Mouse (Mus musculus) adrenal gland, adult 8-10 months (tissue): Measurements from ENCODE around the gene Erich4. TPM values are rescaled to one million over a fixed set of nuclear protein-coding genes. Genes with fewer than 3 reads are reported as not detected.
A peak's percentile ranks its signal among the peaks of the same experiment; 100 is the strongest.

Experiments used
- DNase-seq: peaks from one replicate; pipeline ENCODE4 v3.0.0; 2022
- total RNA-seq, 4 experiments: library from RNA; stranded (reverse); gene quantifications; 2 replicates each; pipeline ENCODE4 v1.2.4; 2022

Erich4 gene
- total RNA-seq = not detected

DNA sequence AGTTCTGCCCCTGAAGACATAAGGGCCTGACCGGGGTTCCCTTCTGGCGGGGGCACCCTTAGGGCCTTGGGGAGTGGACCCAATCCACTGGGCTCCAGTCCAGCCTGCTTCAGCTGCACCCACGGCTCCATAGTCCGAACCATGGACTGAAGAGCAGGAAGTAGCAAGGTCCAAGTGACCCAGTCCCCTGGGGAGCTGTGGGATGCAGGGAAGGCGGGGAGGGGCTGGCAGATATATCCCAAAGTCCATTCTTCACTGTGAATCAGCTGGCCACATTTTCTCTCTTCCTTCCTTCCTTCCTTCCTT is at the start of gene Erich4:
TSS of gene Erich4 (minus strand) at position 187 of the 306 bp plus-strand sequence.
- DNase-seq = no peak

DNA sequence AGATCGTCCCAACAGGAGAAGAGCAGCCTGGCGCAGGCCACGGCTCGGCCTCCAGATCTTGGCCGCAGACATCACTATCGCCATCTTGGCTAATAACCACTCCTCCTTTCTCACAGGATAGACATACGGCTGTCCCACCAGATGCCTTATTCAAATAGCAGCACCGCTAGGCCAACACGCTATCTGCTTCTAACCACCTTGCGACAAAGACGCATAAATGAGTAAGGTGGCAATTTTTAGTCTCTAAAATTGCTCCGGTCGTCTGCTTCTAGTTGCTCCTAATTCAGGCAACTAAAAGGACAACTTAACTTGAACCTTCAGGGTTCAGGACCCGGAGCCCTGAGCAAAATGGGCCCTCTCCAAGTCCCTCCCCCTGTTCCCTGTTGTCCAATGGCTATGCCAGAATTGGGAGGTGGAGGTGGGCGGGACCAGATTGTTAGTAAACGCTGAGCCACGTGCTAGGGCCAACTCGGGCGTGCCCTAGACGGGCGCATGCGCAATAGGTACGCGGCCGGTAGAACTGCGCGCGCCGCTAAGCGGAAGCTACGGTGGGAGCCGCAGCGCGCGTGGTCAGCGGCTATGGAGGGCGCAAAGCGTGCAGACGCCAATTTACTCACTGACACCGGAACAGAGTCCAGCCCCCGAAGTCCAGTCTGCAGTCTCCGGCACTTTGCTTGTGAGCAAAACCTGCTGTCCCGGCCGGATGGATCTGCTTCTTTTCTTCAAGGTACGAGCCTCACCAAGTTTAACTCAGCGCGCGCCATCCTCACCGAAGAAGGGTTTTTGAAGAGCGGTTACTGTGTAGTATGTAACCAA is 43.2 kb upstream of the Erich4 start, which contains the start of the genes Bckdha and Exosc5:
TSS of gene Bckdha (minus strand) at position 325 of the 816 bp plus-strand sequence.
TSS of gene Exosc5 (plus strand) at position 508 of the 816 bp plus-strand sequence.
- peak; percentile 99 for DNase-seq

DNA sequence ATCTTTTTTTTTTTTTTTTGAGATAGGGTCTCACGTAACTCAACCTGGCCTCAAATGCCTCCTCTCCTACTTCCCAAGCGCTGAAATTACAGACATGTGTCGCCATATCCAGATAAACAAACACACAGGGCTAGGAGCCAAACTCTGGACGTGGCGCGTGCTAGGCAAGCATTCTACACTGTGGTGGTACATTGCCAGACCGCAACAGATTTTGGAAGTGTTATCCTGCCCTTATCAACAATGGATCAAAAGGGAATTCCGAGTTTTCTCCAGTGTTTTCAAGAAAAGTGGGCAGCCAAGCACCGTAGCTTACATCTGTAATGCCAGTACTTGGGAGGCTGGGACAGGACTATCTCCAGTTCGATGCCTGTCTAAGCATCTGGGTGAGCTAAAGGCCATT is 42.1 kb upstream of the Erich4 start:
- DNase-seq = no peak

DNA sequence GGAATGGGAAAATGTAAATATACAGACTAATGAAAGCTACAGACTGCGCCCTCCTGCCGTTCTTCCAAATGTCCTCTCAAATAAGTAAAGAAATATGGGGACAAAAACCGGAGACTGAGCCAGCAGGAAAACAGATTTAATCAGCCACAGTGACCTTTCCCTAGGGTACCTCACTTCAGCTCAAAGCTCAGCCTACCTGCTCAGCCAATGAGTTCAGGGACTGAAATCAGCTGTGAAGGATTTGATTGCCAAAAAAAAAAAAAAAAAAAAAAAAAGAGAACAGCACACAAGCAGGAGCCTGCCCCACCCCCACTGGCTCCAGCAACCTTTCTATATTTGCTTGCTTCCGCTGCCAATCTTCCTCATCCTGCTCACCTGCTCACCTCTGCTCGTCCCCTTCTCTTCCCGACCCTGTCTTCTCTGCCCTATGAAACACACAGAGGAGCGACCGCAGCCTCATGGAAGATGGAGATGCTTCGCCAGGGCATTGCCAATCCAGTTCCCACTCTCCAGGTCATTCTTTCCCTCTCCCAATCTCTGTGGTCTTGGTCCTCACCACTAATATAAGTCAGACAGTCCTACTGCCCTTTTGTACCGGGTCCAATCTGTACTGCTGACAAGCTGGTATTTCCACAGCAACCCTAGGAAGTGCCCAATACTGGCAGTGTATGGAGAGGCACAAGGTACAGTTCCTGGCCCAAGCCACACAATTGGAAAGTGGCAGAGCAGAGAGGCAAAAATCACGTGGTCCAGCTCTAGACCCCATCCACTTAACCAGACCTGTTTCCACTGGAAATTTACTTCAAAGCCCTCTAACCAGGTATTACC is 40.1 kb upstream of the Erich4 start:
- no peak for DNase-seq

DNA sequence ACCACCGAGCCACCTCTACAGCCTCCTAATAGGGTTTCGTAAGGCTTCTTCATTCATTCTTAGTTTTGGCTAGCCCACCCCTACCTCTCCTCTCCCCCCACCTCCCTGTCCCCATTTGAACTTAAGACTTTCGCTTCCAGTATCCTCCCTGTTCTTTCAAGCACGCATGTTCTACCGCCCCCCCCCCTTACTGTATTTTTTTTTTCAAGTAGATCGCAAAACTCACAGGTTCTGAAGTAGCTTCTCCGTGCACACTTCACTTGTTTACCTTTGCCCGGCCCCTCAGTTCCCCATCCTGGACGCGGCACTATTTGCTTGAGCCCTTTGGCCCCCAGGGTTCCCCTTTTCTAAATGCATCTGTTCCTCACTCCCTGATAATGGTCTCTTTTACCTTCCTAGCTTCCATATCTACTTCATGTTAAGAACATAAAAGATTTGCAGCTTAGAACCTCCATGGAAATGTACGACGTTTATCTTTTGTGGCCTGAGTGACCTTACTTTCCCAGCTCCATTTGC is 36.6 kb upstream of the Erich4 start:
- no peak for DNase-seq

DNA sequence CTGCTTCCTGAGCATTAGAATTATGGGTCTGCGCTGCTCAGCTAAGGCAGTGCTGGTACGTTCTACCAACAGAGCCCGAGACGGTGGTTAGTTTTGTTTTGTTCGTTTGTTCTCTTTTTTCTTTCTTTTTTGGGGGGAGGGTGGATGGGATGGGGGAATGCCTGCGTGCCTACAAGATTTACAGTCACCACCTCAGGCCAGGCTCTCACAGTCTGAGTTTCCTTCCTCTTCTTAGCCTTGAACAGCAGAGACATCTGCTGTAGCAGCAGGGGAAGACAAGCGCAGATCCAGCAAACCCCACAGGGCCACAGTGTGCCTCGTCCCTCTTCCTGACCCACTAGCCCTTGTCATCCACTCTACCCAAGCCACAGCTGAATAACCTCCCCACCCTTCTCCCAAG is 35.6 kb upstream of the Erich4 start:
- DNase-seq = no peak

DNA sequence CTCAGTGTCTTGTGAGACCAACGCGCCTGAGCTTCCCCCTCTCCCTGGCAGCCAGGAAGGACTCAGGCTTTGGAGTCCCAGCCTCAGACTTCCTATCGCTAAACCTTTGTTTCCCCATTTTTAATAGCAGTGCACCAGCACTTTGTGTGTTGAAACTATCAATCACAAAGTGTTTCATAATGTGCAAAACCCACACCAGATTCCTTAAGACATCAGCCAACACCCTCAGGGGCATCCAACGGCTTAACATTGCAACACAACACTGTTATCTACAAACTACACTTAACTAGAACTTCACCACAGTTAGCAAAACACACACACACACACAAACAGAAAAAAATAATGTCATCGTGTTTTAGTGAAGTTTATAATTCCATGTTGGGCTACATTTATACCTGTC is 34.1 kb upstream of the Erich4 start:
- no peak for DNase-seq

DNA sequence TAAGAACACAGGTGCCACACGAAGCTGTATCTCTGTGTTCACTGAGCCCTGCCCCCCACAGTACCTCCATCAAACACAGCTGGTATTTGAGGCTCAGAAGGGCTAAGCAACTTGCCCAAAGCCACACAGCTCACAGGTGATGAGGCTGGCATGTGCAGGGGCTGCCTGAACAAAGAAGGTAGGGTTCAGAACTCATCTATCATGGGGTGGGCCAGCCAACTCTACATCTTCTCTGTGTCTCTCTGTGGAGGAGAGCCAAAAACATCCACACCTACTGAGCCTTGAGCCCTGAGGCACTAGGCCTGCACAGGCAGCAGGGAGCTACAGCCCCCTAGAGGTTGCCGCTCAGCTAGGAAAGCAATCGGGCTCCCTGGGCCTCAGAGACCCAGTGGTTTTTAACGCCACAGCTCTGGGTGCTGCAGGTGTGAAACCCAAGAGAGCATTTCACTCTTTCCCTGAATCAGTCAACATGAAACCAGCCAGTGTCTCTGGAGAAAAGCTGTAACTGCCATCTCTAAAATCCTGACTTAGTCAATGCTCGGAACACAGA is 32.0 kb upstream of the Erich4 start:
- no peak for DNase-seq

DNA sequence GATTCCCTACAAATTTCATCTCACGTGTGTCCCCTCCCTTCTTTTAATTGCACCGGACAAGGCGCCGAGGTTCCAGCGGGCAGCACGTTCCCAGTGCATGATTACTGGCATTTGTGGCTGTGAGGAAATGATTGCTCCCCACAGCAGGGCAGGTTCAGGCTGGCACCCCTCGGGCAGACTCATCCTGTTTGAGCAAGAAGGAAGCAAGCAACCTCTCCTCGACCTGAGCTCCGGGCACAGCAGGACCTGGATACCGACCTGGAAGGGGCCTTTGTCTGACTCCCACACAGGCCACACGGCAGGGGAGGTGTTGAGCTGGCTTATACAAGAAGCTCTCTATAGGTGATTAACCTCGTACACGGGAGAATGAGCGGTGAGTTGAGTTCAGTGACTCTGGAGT is 29.4 kb upstream of the Erich4 start:
- no peak for DNase-seq

DNA sequence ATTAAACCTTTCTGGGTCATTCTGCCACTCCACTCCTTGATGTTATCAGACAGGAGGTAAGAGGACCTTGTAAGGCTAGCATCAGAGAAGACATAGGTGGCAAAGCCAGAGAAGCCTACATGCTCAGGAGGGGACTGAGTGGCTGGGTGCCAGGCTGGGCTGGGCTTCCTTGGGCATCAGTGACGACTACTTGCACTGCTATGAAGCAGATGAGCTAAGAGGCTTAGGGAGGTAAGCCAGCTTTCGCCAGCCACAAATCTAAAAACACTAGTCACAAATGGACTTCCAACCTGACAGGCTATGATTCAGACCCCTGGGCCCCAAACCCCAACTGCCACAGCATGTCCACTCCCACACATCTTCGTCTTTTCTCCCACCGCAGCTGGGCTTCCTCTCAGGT is 28.9 kb upstream of the Erich4 start:
- no peak for DNase-seq

DNA sequence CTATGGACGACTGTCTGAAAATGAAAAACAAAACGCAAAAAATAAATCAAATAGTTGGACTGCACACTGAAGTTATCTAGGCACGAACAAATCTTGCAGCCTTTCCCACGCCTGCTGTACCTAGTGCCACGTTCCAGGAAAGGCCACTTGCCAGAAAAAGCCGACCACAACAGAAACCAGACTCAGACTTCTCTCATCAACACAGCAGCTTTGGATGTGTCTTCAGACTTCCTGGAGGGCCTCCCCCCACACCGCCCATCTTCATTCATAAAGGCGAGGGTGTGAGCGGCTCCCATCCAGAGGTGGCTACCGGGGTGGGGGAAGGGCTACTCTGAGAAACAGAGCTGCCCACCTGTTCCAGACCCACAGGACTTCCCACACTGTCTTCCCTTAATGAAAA is 28.4 kb upstream of the Erich4 start:
- no peak for DNase-seq

DNA sequence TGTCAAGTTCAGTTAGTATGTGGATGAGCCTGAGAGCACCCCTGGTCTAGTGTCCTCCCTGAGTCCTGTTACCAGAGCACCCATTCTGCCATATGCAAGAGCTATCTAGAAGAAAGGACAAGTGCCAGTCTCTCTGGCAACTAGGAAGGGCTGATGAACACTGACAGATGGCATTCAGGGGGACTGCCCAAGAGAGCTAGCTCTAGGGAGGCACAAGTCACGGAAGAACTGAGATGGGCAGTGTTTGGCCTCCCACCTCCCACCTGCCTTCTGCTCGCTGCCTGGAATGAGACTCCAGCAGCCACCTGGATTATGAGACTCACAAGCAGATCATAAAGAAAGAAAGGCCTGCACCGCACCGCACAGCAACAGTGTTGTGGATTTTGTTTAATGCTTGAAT is 24.1 kb upstream of the Erich4 start:
- DNase-seq = no peak

DNA sequence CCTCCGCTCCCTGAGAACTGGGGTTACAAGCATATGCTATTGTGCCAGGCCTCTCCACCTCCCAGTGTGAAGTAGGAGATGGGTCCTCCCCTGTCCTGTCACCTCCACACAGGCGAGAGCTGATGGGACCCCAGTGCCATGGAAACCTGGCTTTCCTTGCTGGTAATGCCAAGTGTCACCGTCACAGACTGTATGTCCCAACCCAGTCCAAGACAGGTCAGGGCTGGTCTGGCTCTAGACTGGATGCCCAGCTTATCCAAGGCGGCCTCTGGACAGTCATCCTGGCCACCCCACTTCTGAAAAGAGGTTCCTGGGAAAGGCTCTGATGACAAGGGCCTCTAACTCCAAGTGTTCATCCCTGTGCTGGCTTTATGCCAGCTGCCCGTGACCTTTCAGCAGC is 21.4 kb upstream of the Erich4 start:
- DNase-seq = no peak

DNA sequence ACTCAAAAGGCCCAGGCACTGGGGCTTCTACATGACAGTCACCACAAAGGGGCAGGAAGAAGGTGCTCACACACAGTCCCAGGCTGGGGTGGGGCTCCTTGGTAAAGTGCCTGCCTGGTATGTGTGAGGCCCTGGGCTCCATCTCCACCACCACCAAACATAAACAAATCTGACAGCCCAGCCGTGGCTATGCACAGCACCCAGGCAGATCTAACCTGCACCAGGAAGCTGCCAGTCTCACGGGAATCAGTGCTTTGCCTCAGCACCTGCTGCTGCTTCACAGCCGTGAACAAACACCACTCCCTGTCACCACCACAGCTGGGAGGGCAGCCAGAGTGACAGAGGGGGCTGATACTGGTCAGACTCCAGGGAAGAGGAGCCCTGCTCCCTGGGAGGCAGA is 20.7 kb upstream of the Erich4 start:
- no peak for DNase-seq

DNA sequence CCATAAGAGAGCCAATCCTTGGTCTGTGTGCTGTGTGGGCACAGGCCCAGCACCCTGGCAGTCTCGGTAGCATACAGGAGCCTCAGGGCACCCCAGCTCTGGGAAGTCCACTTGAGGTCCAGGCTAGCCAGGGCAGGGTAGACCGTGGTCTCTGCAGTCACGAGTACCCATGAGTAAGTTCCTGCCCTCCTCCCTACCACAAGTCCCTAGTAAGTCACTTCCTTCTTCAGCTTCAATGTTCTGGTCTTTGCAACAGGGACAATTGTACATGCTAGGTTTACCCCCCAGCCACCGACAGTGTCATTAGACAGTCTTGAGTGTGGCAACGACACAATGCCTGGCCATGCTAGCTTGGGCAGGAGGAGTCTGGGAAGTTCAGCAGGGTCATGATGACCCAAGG is 17.0 kb upstream of the Erich4 start:
- DNase-seq = no peak

DNA sequence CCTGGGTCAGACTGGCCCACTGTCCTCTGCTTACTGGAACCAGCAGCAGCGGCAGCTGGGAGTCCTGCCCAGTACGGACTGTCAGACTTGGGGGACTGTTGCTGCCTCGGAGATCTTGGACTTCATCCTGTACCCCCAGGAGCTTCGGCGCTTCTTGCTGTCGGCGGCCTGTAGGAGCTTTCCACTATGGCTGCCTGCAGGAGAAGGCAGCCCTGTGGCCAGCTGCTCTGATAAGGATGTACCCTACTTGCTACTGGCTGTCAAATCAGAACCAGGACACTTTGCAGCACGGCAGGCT is 12.6 kb upstream of the Erich4 start:
- no peak for DNase-seq

DNA sequence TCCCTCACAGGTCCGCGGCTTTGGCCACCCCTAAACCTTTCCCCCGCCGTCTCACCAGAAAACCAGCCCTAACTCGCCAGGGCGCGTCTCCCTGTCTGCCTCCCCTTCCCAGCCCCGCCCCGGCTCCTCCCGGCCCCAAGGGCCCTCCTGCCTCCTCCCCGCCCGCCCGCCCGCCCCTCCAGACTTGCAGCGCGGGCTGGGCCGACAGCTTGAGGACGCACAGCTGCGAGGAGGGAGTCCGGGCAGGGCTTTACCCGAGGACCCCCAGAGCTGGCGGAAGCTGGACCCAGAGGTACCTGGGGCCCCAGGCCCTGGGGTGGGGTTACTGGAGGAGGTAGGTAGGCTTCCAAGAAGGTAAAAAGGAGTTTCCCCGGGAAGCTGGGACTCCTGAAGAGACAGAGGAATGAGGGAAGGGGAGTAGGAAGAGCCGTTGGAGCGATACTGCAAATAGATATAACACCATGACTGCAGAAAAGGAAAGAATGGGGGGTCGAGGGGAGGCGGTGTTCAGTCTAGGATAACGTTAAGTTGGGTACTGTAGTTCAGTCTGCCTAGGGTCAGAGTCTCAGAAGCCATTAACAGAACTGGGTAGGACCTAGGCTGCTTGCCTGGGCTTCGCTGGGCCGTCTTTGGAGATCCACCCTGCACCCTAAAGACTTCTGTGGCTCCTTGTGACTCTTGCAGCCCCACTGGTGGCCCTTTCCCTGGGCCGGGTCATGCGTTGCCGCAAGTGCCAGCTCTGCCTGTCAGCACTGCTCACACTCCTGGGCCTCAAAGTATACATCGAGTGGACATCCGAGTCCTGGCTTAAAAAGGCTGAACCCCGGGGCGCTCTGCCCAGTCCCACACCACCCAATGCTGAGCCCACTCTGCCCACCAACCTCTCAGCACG is 12.0 kb upstream of the Erich4 start:
- DNase-seq = no peak

DNA sequence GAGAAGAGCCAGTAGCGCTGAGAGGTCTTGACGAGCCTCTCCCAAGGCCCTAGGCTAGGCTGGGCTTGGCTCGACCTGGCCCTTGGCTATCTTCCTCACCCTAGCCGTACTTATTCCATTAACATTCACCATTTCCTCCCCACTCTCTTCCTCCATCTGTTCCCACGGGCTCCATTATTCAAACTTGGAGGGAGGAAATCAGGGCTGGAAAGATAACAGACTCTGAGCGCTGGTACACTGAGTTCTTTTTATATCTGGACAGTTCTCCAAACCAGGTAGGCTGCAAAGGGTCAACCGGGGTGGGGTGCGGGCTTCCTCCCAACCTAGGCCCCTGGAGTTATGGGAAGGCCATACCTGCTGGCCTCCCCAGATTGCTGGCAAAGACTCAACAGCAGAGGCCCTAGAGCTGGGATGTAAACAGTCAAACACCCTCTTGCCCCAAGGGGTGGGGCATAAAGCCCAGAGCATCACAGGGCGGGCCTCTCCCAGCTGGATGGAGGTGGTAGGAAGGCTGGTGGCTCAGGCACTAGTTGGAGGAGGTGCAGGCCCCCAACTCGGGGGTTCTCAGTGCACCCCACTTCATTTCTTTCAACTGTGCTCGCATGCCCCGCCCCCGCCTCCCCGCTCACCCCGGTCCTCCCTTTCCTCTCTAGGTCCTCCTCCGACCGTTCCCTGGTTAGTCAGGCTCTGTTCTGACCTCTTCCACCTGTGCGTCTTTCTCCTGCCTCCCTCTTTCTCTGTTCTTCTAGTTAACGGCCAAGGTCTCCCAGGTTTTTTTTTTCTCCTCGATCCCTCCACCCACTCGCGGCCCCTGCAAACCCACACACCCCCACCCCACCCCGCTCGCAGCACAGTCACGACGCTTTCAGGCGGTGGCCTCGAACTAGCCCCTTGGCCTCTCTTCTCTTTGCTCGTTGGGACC is 11.1 kb upstream of the Erich4 start, which contains the start of gene B3gnt8:
TSS of gene B3gnt8 (plus strand) at position 146 of the 922 bp plus-strand sequence.
- DNase-seq = no peak

DNA sequence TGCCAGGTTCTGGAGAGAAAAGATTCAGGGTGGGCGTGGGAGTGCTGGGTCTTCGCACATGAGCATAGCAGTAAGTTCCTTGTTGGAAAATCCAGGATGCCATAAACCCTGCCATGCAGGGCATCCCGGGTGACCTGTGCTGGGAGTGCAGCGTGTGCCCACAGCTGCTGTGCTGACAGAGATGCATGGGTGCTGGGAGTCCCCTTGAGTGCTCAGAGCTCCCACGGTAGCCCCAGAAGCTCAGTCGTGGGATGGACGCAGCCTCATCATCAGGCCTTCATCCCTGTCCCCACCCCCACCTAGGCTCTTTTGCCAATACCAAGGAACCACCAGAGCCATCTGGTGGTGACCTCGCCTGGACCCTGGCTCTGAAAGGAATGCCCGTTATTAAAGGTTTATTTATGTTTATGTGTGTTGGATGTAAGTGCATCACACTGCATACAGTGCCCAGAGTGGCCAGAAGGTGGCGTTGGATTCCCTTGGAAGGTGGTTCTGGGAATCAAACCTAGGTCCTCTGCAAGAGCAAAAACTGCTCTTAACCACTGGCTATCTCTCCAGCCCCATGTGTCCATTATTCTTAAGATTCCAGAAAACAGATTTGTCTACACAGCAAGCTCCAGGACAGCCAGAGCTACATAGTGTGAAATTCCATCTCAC is 10.0 kb upstream of the Erich4 start:
- DNase-seq = no peak

DNA sequence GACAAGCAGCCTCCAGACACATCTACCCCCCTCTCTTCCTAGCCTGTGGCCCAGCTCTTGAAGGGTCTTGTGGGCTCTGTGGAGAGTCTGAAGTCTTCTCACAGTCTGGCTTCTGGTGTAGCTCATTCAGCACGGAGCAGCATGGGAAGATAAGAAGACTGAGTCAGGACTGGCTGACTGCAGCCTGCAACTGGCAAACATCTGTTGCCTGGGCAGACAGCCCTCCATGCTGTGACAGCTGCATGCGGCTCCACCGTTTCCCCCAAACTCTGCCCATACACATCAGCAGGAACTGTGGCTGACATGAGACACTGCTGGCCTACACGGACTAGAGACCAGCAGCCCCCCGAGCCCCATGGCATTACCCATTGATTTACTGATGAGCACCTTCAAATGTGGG is 9.2 kb upstream of the Erich4 start:
- DNase-seq = no peak
